Mouse (Mus musculus) limb, embryonic 14.5 days (tissue): ENCODE results near the gene Lair1. TPM values are rescaled to one million over a fixed set of nuclear protein-coding genes. Genes with fewer than 3 reads are reported as not detected.
"Not testable (repeated sequence)": the region's sequence is repeated elsewhere in the genome, so short reads cannot be mapped to it uniquely, and the experiment has no call there.

Source experiments
- ATAC-seq: fragments of 200-750 bp; cut with Nextera tagmentation; 2 replicates; pipeline ENCODE4 v1.8.0; 2017; ENCODE audit warnings: low read depth, moderate number of reproducible peaks, moderate TSS enrichment; ENCODE audit not compliant: low FRiP score
- DNase-seq: peaks from one replicate; pipeline ENCODE4 v3.0.0-alpha.2; 2015; ENCODE audit warnings: low spot score
- H3K27ac ChIP-seq: fragments of 300-500 bp; sonication (generic); replicated peaks from 2 replicates; pipeline ENCODE4 v1.5.1; 2014; ENCODE audit warnings: low read depth, mild to moderate bottlenecking, low read length, moderate library complexity, mixed read lengths
- H3K27me3 ChIP-seq: fragments of 300-500 bp; sonication (generic); 2 replicates; pipeline ENCODE4 v1.6.1; 2014; ENCODE audit warnings: low read length, mixed read lengths; ENCODE audit not compliant: control insufficient read depth, insufficient read depth
- H3K36me3 ChIP-seq: fragments of 300-500 bp; sonication (generic); 2 replicates; pipeline ENCODE4 v1.6.1; 2014; ENCODE audit warnings: mild to moderate bottlenecking, low read length, moderate library complexity, mixed read lengths; ENCODE audit not compliant: control insufficient read depth, insufficient read depth
- H3K4me1 ChIP-seq: fragments of 300-500 bp; sonication (generic); 2 replicates; pipeline ENCODE4 v1.6.1; 2014; ENCODE audit warnings: antibody characterized with exemption, low read length, mixed read lengths; ENCODE audit not compliant: control insufficient read depth, insufficient read depth
- H3K4me2 ChIP-seq: fragments of 300-500 bp; sonication (generic); replicated peaks from 2 replicates; pipeline ENCODE4 v1.6.1; 2014; ENCODE audit warnings: low read depth, mild to moderate bottlenecking, low read length, moderate library complexity; ENCODE audit not compliant: severe bottlenecking
- H3K4me3 ChIP-seq: fragments of 300-500 bp; sonication (generic); replicated peaks from 2 replicates; pipeline ENCODE4 v1.5.1; 2014; ENCODE audit warnings: low read length
- H3K9ac ChIP-seq: fragments of 300-500 bp; sonication (generic); 2 replicates; pipeline ENCODE4 v1.6.1; 2014; ENCODE audit warnings: mild to moderate bottlenecking, low read depth, low read length, moderate library complexity; ENCODE audit not compliant: severe bottlenecking
- H3K9me3 ChIP-seq: fragments of 300-500 bp; sonication (generic); 2 replicates; pipeline ENCODE4 v1.6.1; 2016; ENCODE audit warnings: low read length; ENCODE audit not compliant: control insufficient read depth
- POLR2A ChIP-seq: fragments of 200-500 bp; IDR thresholded peaks from 2 replicates; pipeline ENCODE4 v1.8.0; 2012; ENCODE audit warnings: inconsistent platforms, mild to moderate bottlenecking, moderate library complexity, borderline replicate concordance; ENCODE audit not compliant: insufficient read depth, insufficient read length; ENCODE audit errors: extremely low read depth
- WGBS: fragments of 180-500 bp; shearing (Covaris S2); extraction: QIAGEN DNeasy Blood & Tissue Kit; methylation state at CpG from one replicate; pipeline ENCODE4 v1.1.7; 2014; 5-methylcytosine and 5-hydroxymethylcytosine counted together
- polyA plus RNA-seq, 2 experiments: library from polyadenylated mRNA; depleted of rRNA in 1 of 2; stranded (reverse) in 1 of 2; unstranded in 1 of 2; fragments of >200 nt; fragmentation: Nextera tagmentation in 1 of 2; extraction: Ambion mirVana in 1 of 2; gene quantifications; 2 replicates each; pipeline versions ENCODE4 v1.2.1 to v1.2.3; 2012 to 2014

Lair1 gene
- polyA plus RNA-seq, 2 experiments = 0.59 to 1.2 TPM

DNA sequence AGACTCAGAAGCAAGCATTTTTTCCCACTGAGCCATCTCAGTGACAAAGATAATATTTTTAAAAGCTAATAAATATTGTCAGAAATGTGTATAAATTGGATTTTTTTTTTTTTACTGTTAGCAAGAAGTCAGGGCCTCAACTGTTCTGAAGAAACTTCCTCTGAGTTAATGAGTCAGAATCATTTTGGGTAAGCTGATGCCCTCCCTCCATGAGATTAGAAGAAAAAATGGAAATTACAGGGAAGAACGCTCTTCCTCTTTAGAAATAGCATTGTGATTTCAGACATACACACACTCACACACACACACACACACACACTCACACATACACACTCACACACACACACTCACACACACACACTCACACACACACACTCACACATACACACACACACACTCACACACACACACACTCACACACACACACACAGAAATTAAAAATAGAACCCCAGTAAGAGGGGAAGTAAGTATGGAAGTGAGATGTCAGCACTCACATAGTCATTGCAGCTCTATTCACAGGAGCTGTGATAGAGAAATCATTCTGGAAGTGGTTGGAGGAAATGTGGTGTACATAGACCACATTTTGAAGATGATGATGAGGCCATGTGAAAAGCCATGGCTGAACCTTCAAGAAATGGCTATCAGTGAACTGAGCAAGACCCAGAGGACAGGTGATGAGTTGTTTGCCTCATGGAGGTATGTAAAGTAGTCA, 866 bp upstream of the Lair1 start:
- no peaks in the 10 kb centered on the region for H3K9me3 ChIP-seq
- 90% methylated on average over 1 of the region's 1 CpGs for WGBS
- H3K4me3 ChIP-seq = no peak overlapping the region
- H3K36me3 ChIP-seq = no peaks in the 10 kb centered on the region
- DNase-seq (no peak), ATAC-seq (no peak)
- H3K27me3 ChIP-seq = no peaks in the 10 kb centered on the region
- H3K4me1 ChIP-seq = no peaks in the 10 kb centered on the region
- H3K9ac ChIP-seq = no peak overlapping the region
- TF ChIP-seq POLR2A = no peak
- no peak overlapping the region for H3K4me2 ChIP-seq
- no peak overlapping the region for H3K27ac ChIP-seq

DNA sequence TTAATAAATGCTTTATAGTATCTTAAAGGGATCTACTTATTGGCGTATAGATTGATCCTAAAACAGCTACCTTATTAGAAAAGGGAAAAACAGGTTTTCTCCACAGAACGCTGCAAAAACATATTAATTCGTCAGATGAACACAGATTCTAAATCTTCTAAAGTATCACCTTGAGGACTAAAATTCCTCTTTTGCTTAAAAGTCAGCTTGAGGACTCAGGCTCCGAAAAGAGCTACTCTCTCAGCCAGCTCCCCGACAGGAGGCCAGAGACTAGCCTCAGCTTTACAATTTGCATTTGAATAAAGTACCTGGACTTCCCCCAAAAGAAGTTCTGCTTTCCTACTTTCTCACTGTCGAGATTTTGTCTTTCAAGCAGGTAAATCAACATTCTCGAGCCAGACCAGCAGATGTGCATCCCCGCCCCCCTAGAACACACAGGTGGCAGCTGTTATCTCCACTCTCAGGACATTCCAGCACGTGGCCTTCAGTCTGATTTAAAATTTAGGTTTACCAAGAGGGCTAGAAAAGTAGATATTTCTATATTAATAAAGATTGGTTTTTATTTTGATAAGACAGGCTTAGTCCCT, 2.3 kb downstream of the Lair1 start:
- ATAC-seq, H3K9ac ChIP-seq, H3K4me3 ChIP-seq, DNase-seq, H3K4me1 ChIP-seq, H3K36me3 ChIP-seq, H3K27me3 ChIP-seq, H3K27ac ChIP-seq, H3K4me2 ChIP-seq, H3K9me3 ChIP-seq: not testable (repeated sequence)
- WGBS = 57% methylated on average over 9 of the region's 9 CpGs

DNA sequence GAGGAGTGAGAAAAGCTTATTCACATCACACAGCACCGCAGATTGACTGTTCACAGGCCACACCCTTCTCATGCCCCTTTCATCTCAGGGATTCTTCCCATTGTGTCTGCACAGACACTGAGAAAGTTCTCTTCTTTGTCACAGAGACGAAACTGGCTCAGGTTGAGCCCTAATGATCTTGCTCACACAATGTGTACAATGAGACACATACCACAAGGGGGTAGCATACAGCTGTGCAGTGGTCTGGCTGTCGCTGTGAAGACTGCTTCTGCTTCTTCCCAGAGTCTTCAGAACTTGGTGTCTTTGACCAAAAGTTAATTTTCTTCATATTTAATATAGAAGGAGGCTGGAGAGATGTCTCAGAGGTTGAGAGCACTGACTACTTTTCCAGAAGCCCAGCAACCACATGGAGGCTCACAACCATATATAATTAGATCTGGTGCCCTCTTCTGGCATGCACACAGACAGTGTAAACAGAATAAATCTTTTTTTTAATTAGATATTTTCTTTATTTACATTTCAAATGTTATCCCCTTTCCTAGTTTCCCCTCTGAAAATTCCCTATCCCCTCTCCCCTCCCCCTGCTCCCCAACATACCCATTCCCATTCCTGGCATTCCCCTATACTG, 36.1 kb downstream of the Lair1 start:
- H3K36me3 ChIP-seq = no peaks in the 10 kb centered on the region
- ATAC-seq = no peak
- no peak for TF ChIP-seq POLR2A
- DNase-seq = no peak
- H3K4me3 ChIP-seq = no peak overlapping the region
- H3K9me3 ChIP-seq = no peaks in the 10 kb centered on the region
- no peak overlapping the region for H3K27ac ChIP-seq
- WGBS = 31% methylated on average over 3 of the region's 3 CpGs
- no peak overlapping the region for H3K9ac ChIP-seq
- H3K4me1 ChIP-seq = no peaks in the 10 kb centered on the region
- H3K4me2 ChIP-seq = no peak overlapping the region
- no peaks in the 10 kb centered on the region for H3K27me3 ChIP-seq

DNA sequence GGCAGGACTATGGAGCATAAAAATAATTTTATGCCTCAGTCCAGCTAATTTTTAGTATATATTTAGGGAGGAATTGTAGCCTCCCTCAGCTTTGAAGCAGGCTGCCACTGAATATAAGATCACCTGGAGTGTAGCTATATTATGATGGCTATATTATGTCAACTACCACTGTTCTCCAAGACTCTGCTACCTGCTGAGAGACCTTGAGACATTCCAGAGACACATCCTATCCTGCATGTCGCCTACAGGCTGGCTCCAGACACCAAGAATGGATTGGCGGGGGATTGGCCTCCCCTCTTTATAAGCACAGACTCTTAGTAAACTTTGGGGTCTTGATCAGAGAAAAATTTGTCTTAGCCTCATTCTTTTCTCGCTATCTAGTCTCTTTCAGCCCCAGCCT, 58.4 kb downstream of the Lair1 start:
- not testable (repeated sequence) for H3K9me3 ChIP-seq, H3K27me3 ChIP-seq, H3K4me1 ChIP-seq, DNase-seq, H3K27ac ChIP-seq, ATAC-seq, H3K4me3 ChIP-seq, H3K9ac ChIP-seq, H3K4me2 ChIP-seq, H3K36me3 ChIP-seq
- WGBS = 64% methylated on average over 3 of the region's 3 CpGs

DNA sequence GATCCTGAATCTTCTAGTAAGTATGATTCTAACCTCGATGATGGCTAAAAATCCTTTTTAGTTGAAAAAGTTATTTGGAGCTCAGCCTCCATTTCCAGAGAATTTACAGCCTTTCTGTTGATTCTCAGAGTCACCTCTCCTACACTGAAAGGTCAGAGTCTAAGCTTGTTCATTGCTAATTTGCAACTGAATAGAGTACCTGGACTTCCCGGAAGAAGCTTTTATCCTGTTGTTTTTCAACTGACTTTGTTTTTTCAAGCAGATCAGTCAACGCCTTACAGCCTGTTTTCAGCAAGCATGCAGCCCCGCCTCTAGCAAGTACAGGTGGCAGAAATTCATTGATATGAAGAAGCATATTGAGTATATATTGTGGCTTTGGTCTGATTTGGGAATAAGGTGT, 59.0 kb downstream of the Lair1 start:
- H3K4me3 ChIP-seq, H3K27ac ChIP-seq, H3K4me2 ChIP-seq, H3K9ac ChIP-seq, DNase-seq, H3K36me3 ChIP-seq, H3K27me3 ChIP-seq, H3K9me3 ChIP-seq, H3K4me1 ChIP-seq, ATAC-seq: not testable (repeated sequence)
- WGBS = 77% methylated on average over 4 of the region's 4 CpGs
